Mouse (Mus musculus): ENCODE results near the gene Nicn1.

DNA sequence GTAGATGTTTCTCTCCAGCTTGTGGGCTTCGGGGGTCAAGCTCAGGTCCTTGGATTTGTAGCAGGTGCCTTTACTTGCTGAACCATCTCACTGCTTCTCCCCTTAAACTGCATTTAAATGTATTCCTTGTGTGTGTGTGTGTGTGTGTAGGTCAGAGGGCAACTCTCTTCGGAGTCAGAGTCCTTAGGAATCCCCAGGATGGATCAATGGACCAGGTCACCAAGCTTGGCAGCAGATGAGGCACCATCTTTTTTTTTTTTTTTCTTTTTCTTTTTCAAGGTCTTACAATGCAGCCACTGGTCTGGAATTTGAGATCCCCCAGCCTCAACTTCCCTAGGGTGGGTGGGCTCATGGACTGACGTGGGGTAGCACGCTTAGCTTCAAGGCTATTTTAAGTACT is 54.2 kb downstream of the Nicn1 start:
- TF ChIP-seq CTCF (conservative IDR thresholded peaks at IDR 0.05 in 1 of 2, IDR thresholded peaks at IDR 0.05 in 1 of 2; ENCODE audit: low read depth in 2 of 2, low read length in 2 of 2) (no peak), NRF1 (IDR thresholded peaks at IDR 0.05; ENCODE audit: low read depth, low read length) (no peak), EP300 (IDR thresholded peaks at IDR 0.05; ENCODE audit: low read length) (no peak), NELFE (IDR thresholded peaks at IDR 0.05; ENCODE audit: low read depth, low read length) (no peak), MEF2A (IDR thresholded peaks at IDR 0.05; ENCODE audit: borderline replicate concordance, low read depth, low read length) (no peak), SIN3A (IDR thresholded peaks at IDR 0.05; ENCODE audit: low read length) (no peak), ELF1 (IDR thresholded peaks at IDR 0.05; ENCODE audit: low read depth, low read length) (no peak), MXI1 (IDR thresholded peaks at IDR 0.05; ENCODE audit: low read depth, low read length) (no peak), MAX (IDR thresholded peaks at IDR 0.05; ENCODE audit: low read length) (no peak), POLR2A (IDR thresholded peaks at IDR 0.05; ENCODE audit: low read depth, low read length) (no peak), TCF12 (IDR thresholded peaks at IDR 0.05; ENCODE audit: low read depth, low read length) (no peak), BHLHE40 (IDR thresholded peaks at IDR 0.05; ENCODE audit: low read depth, low read length) (no peak), JUND (conservative IDR thresholded peaks at IDR 0.05; ENCODE audit: low read depth, low read length) (no peak)

Data from CH12.LX (cell line).